Mouse (Mus musculus): Measurements from ENCODE around the gene Pde3a. TPM values are rescaled to one million over a fixed set of nuclear protein-coding genes. Genes with fewer than 3 reads are reported as not detected.
A peak's percentile ranks its signal among the peaks of the same experiment; 100 is the strongest.

Gene Pde3a
- polyA plus RNA-seq, 1 experiment from 2014 or later, result 14.7 TPM

GRCm38 (mm10) chr6:141470251-141470650, 221.2 kb downstream of the Pde3a start:
- Histone ChIP-seq H3K4me3 (ENCODE audit: low read length) (no peak overlapping the region), H3K9ac (ENCODE audit: low read depth, low read length) (no peak overlapping the region), H3K27ac (ENCODE audit: low read length) (no peak overlapping the region), H3K9me3 (ENCODE audit: control insufficient read depth, low read length) (no peaks in the 10 kb centered on the region), H3K36me3 (ENCODE audit: control insufficient read depth, insufficient read depth, low read length) (peaks cover 20% of the 10 kb centered on the region), H3K27me3 (replicated peaks; ENCODE audit: control insufficient read depth, insufficient read depth, low read length) (no peaks in the 10 kb centered on the region), H3K4me2 (ENCODE audit: low read depth, low read length) (no peak overlapping the region), H3K4me1 (ENCODE audit: control insufficient read depth, insufficient read depth, low read length) (0 out of 2 replicates have a peak, but pooled peaks cover 3% of the 10 kb centered on the region)
- 87% methylated on average over 2 of the region's 2 CpGs for WGBS
- no peak for ATAC-seq

DNA sequence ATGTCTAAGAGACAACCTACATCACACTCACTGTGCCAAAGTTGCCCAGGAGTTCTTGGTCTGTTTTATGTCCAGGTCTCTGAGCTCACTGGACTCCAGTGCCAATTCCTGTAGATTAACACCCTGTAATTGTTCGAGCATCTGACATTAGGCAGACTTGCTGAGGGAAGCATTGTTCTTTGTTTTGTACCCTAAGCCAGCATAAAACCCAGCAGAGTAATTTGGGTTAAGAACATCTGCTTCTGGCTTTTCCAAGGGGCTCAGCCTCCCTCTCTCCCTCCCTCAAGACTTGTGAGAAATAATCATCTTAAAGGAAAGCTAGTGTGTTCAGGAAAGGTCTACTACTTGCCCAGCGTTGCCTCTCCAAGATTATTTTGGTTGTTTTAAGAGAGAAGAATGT, 225.2 kb downstream of the Pde3a start:
- 47% methylated on average over 2 of the region's 2 CpGs for WGBS

DNA sequence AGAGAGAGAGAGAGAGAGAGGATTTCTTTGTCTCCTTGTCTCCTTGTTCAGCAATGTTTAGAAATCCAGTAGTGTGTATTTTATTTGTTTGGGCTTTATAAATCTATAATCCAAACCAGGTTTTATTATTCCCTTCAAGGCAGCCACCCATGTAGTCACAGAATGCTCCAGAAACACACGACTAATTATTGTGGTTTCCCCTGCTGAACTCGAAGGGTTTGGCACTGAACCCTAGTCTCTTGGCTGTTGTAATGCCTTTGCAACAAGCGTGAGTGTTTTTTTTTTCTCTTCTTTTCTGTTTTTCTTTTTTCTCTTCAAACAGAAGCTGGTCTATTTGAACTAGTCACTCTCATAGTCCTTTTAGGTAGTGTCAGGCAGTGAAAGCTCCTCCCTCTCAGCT, 225.6 kb downstream of the Pde3a start:
- no peaks in the 10 kb centered on the region for H3K27me3 ChIP-seq (replicated peaks; ENCODE audit: control insufficient read depth, insufficient read depth, low read length)
- 0 out of 2 replicates have a peak, but pooled peaks cover 3% of the 10 kb centered on the region for H3K4me1 ChIP-seq (ENCODE audit: control insufficient read depth, insufficient read depth, low read length)
- no peak for ATAC-seq
- no peaks in the 10 kb centered on the region for H3K9me3 ChIP-seq (ENCODE audit: control insufficient read depth, low read length)
- no peak overlapping the region for H3K27ac ChIP-seq (ENCODE audit: low read length)
- no peak overlapping the region for H3K4me3 ChIP-seq (ENCODE audit: low read length)
- peaks cover 10% of the 10 kb centered on the region for H3K36me3 ChIP-seq (ENCODE audit: control insufficient read depth, insufficient read depth, low read length)
- no peak overlapping the region for H3K9ac ChIP-seq (ENCODE audit: low read depth, low read length)
- no peak overlapping the region for H3K4me2 ChIP-seq (ENCODE audit: low read depth, low read length)
- WGBS, result 48% methylated on average over 3 of the region's 3 CpGs

More for the DNA sequence above, 225.2 kb downstream of the Pde3a start:
- ATAC-seq, result no peak
- no peaks in the 10 kb centered on the region for H3K9me3 ChIP-seq (ENCODE audit: control insufficient read depth, low read length)
- H3K36me3 ChIP-seq (ENCODE audit: control insufficient read depth, insufficient read depth, low read length), result peaks cover 15% of the 10 kb centered on the region
- no peak overlapping the region for H3K4me2 ChIP-seq (ENCODE audit: low read depth, low read length)
- H3K27ac ChIP-seq (ENCODE audit: low read length), result peak overlapping the region; percentile 15; the same call in 1 of the 2 replicates
- no peaks in the 10 kb centered on the region for H3K27me3 ChIP-seq (replicated peaks; ENCODE audit: control insufficient read depth, insufficient read depth, low read length)
- H3K4me1 ChIP-seq (ENCODE audit: control insufficient read depth, insufficient read depth, low read length), result 0 out of 2 replicates have a peak, but pooled peaks cover 3% of the 10 kb centered on the region
- H3K9ac ChIP-seq (ENCODE audit: low read depth, low read length), result no peak overlapping the region
- no peak overlapping the region for H3K4me3 ChIP-seq (ENCODE audit: low read length)

GRCm38 (mm10) chr6:141485302-141486021, 236.4 kb downstream of the Pde3a start:
- Histone ChIP-seq H3K27me3 (replicated peaks; ENCODE audit: control insufficient read depth, insufficient read depth, low read length) (no peaks in the 10 kb centered on the region), H3K4me2 (ENCODE audit: low read depth, low read length) (no peak overlapping the region), H3K27ac (ENCODE audit: low read length) (no peak overlapping the region), H3K4me1 (ENCODE audit: control insufficient read depth, insufficient read depth, low read length) (0 out of 2 replicates have a peak, but pooled peaks cover 5% of the 10 kb centered on the region), H3K9ac (ENCODE audit: low read depth, low read length) (no peak overlapping the region), H3K4me3 (ENCODE audit: low read length) (no peak overlapping the region), H3K36me3 (ENCODE audit: control insufficient read depth, insufficient read depth, low read length) (peaks cover 5% of the 10 kb centered on the region; the same call in 1 of the 2 replicates), H3K9me3 (ENCODE audit: control insufficient read depth, low read length) (no peaks in the 10 kb centered on the region)
- peak; percentile 66 for ATAC-seq
- 55% methylated on average over 10 of the region's 10 CpGs for WGBS

DNA sequence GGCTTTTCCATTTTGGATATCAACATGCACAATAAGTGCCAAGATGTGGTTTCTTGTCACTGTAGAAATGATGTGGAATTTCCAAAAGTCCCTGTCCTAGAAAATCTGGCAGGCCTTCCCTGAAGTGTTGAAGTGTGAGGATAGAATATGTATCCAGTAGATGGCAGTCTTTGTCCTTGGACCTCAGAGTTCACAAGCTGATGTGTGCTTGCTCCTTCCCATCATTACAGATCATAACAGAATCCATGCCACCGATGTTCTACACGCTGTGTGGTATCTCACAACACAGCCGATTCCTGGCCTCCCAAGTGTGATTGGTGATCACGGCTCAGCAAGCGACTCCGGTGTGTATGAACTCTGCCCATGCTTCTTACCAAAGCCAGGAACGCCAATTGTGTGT, 238.2 kb downstream of the Pde3a start:
- 72% methylated on average over 7 of the region's 7 CpGs for WGBS

GRCm38 (mm10) chr6:141488619-141489018, 239.6 kb downstream of the Pde3a start:
- 24% methylated on average over 11 of the region's 11 CpGs for WGBS
- H3K9me3 ChIP-seq (ENCODE audit: control insufficient read depth, low read length), result no peaks in the 10 kb centered on the region
- H3K27ac ChIP-seq (ENCODE audit: low read length), result no peak overlapping the region
- ATAC-seq, result no peak
- no peak overlapping the region for H3K9ac ChIP-seq (ENCODE audit: low read depth, low read length)
- peaks cover 13% of the 10 kb centered on the region; the same call in 1 of the 2 replicates for H3K36me3 ChIP-seq (ENCODE audit: control insufficient read depth, insufficient read depth, low read length)
- H3K27me3 ChIP-seq (replicated peaks; ENCODE audit: control insufficient read depth, insufficient read depth, low read length), result no peaks in the 10 kb centered on the region
- H3K4me1 ChIP-seq (ENCODE audit: control insufficient read depth, insufficient read depth, low read length), result 0 out of 2 replicates have a peak, but pooled peaks cover 5% of the 10 kb centered on the region
- no peak overlapping the region for H3K4me2 ChIP-seq (ENCODE audit: low read depth, low read length)
- no peak overlapping the region for H3K4me3 ChIP-seq (ENCODE audit: low read length)

More for the DNA sequence above, 238.2 kb downstream of the Pde3a start:
- no peak overlapping the region for H3K4me2 ChIP-seq (ENCODE audit: low read depth, low read length)
- H3K9ac ChIP-seq (ENCODE audit: low read depth, low read length), result no peak overlapping the region
- H3K27me3 ChIP-seq (replicated peaks; ENCODE audit: control insufficient read depth, insufficient read depth, low read length), result no peaks in the 10 kb centered on the region
- no peak overlapping the region for H3K27ac ChIP-seq (ENCODE audit: low read length)
- H3K36me3 ChIP-seq (ENCODE audit: control insufficient read depth, insufficient read depth, low read length), result peaks cover 13% of the 10 kb centered on the region; the same call in 1 of the 2 replicates
- no peak overlapping the region for H3K4me3 ChIP-seq (ENCODE audit: low read length)
- 0 out of 2 replicates have a peak, but pooled peaks cover 5% of the 10 kb centered on the region for H3K4me1 ChIP-seq (ENCODE audit: control insufficient read depth, insufficient read depth, low read length)
- H3K9me3 ChIP-seq (ENCODE audit: control insufficient read depth, low read length), result no peaks in the 10 kb centered on the region
- ATAC-seq, result no peak

- H3K4me1 ChIP-seq (ENCODE audit: control insufficient read depth, insufficient read depth, low read length), result no peaks in the 10 kb centered on the region
- H3K4me2 ChIP-seq (ENCODE audit: low read depth, low read length), result no peak overlapping the region
- 89% methylated on average over 4 of the region's 4 CpGs for WGBS
- no peaks in the 10 kb centered on the region for H3K9me3 ChIP-seq (ENCODE audit: control insufficient read depth, low read length)
- no peak overlapping the region for H3K27ac ChIP-seq (ENCODE audit: low read length)
- ATAC-seq, result no peak
- H3K27me3 ChIP-seq (replicated peaks; ENCODE audit: control insufficient read depth, insufficient read depth, low read length), result no peaks in the 10 kb centered on the region
- H3K4me3 ChIP-seq (ENCODE audit: low read length), result no peak overlapping the region
- no peak overlapping the region for H3K9ac ChIP-seq (ENCODE audit: low read depth, low read length)
- H3K36me3 ChIP-seq (ENCODE audit: control insufficient read depth, insufficient read depth, low read length), result peaks cover 14% of the 10 kb centered on the region
These were observed 245.8 kb downstream of the Pde3a start for GRCm38 (mm10) chr6:141494909-141495308.

DNA sequence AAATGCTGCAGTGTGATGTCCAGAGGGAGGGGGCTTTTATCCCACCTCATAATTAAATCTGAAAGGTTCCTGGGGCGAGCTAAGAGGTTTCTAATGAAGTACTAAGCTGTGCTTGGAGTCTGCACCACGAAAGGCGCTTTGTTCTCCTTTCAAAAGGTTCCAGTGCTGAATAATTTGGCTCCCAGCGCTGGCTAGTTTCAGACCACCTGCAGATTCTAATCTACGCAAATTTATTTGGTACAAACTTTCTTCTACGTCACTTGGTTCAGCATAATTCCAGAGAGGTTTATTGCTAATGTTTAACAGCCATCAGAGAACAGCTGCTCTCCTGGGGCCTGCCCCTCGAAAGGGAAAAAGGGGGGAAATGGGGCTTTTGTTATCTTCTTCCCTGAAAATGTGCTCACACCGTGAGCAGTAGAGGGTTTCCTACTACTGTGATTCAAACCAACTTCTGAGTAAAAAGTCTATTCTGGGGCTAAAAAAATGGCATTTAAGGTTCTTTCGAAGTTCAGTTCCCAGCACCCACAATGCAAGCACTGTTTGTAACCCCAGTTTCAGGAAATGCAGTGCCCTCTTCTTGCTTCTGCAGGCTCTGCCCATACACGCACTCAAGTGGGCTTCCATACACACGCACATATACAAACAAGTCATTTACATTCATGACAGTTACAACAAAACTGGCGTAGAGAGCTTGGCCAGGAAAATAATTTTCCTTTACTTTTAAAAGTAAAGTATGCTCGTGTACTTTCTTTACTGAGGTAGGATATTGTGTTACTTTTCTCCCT, 246.8 kb downstream of the Pde3a start:
- Histone ChIP-seq H3K27me3 (replicated peaks; ENCODE audit: control insufficient read depth, insufficient read depth, low read length) (no peaks in the 10 kb centered on the region), H3K9ac (ENCODE audit: low read depth, low read length) (no peak overlapping the region), H3K4me1 (ENCODE audit: control insufficient read depth, insufficient read depth, low read length) (no peaks in the 10 kb centered on the region), H3K4me3 (ENCODE audit: low read length) (no peak overlapping the region), H3K4me2 (ENCODE audit: low read depth, low read length) (no peak overlapping the region), H3K9me3 (ENCODE audit: control insufficient read depth, low read length) (no peaks in the 10 kb centered on the region), H3K27ac (ENCODE audit: low read length) (no peak overlapping the region), H3K36me3 (ENCODE audit: control insufficient read depth, insufficient read depth, low read length) (peaks cover 10% of the 10 kb centered on the region)
- ATAC-seq, result no peak
- 37% methylated on average over 13 of the region's 13 CpGs for WGBS

GRCm38 (mm10) chr6:141499511-141499910, 250.4 kb downstream of the Pde3a start:
- Histone ChIP-seq H3K36me3 (ENCODE audit: control insufficient read depth, insufficient read depth, low read length) (peaks cover 6% of the 10 kb centered on the region), H3K27me3 (replicated peaks; ENCODE audit: control insufficient read depth, insufficient read depth, low read length) (no peaks in the 10 kb centered on the region), H3K27ac (ENCODE audit: low read length) (no peak overlapping the region), H3K9me3 (ENCODE audit: control insufficient read depth, low read length) (no peaks in the 10 kb centered on the region), H3K4me3 (ENCODE audit: low read length) (no peak overlapping the region), H3K4me1 (ENCODE audit: control insufficient read depth, insufficient read depth, low read length) (no peaks in the 10 kb centered on the region), H3K4me2 (ENCODE audit: low read depth, low read length) (no peak overlapping the region), H3K9ac (ENCODE audit: low read depth, low read length) (no peak overlapping the region)
- ATAC-seq, result no peak
